Mouse (Mus musculus) ovary, adult 18-20 months (tissue): Measurements from ENCODE around the gene Camk1d.
"Not testable (repeated sequence)": the region's sequence is repeated elsewhere in the genome, so short reads cannot be mapped to it uniquely, and the experiment has no call there.

ENCODE experiments used
- DNase-seq: peaks from one replicate; pipeline ENCODE4 v3.0.0; 2022; ENCODE audit warnings: low spot score, mixed read lengths

Camk1d gene

DNA sequence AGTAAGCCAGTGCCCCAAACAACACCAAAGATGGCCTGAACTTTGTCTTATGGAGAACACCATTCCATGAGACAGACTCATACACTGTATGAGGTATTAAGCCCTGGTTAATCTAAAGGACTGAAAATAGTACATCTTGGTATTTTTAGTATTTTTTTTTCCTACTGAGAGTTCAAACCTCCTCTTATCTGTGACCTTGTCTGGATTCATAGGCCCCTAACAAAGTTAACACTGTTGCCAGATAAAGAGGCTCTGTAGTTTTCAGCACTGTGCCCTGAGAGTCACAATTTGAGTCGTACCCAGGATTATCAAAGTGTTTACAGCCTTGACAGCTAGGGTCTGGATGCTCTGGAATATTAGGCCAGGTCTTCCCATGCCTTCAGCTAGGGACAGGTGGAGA, 102.7 kb downstream of the Camk1d start:
- no peak for DNase-seq

DNA sequence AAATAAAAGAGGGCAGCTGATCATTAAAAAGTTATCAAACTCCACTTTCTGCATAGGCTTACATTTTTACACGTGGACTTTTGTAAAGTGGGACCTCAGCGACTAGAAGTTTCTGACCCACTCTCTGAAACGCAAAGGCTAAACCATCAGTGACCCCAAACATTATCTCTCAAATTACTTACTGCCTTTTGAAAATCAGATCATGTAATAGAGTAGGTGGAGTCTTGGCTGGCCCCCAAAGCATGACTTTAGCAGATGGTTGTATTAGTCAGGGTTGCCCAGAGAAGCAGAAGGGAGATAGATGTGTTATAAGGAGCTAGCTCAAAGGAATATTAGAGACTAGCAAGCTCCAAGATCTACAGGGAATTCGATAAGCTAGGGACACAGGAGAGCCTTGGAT, 103.8 kb downstream of the Camk1d start:
- no peak for DNase-seq

DNA sequence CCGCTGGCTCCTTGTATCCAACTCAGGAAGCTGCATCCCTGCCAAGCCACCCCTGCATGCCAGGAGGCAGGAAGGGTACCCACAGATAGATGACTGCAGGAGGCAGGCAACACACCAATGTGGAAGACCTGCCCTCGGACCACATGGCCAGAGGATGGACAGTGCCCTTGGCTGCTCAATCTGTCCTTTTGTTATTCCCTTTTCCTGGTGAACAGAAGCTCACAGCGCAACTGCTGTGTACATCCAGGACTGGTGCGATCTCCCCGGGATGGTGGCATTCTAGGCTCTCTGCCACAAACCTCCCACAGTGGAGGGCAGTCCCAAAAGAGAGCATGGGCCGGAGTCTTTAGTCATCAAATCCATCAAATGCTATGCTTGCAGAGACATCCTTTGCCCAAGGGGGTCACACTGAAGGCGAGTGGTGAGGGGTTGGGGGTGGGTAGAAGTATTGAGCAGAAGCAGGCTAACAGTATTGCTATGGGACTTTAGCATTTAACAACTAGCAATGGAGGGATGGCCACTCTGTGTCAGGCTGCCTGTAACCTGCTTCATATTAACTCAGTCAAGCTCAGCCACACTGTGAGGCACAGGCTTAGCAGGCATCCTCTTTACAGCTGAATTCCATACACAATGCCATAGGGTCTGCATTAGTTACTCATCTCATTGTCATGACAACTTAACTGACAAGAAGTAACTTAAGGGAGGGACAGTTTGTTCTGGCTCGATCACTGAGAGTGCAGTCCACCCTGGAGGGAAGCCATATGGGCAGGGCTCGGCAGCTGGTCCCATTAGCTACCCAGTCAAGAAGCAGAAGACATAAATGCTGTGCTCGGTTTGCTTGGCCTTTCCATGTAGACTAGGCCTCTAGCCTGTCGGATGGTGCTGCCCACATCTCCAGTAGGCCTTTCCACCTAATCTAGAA, 106.1 kb downstream of the Camk1d start:
- DNase-seq, result no peak

DNA sequence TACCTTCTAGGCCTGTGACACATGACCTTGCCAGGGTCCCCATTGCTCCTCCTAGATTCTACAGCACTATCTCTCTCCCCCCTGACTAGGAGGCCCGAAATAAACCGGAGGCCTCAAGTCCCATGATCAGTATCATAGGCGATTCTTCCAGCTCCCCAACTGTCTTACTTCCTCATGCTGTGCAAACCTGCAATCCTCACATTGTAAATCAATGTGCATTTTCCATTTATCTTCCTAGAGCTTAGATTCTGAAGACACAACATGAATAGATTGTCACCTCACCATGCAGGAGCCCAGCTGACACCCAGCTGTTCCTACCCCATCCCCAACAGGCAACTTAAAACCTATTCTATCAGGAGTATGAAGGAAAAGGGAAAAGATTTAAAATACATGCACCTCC, 108.5 kb downstream of the Camk1d start:
- DNase-seq, result no peak

DNA sequence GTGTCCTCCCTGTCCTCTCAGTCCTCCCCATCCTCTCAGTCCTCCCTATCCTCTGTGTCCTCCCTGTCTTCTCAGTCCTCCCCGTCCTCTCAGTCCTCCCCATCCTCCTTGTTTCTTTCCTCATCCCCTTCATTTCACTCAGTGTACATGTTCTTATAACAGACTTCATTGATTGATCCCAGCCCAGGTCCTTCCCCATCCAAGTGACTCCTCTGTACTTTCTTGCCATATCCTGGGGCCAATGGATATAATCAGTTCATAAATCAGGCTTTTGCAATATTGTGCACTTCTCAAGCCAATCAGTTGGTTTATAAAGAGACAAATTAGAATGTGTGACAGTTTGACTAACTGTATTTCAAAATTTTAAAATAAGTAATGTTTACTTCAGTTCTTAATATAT, 112.3 kb downstream of the Camk1d start:
- no peak for DNase-seq

DNA sequence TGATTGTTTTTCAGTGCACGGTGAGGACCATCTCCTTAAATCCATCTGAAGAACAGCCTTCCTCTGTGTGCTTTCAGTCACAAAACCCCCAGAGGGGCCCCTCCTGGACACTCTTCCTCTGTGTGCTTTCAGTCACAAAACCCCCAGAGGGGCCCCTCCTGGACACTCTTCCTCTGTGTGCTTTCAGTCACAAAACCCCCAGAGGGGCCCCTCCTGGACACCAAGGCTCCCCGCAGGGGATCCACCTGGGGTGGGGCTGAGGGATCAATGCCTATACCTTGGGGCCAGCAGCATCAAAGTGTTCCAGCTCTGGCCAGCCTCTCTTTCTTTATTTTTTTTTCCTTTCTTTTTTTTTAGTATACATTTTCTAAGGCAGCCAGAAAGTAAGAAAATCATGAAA, 113.1 kb downstream of the Camk1d start:
- not testable (repeated sequence) for DNase-seq

DNA sequence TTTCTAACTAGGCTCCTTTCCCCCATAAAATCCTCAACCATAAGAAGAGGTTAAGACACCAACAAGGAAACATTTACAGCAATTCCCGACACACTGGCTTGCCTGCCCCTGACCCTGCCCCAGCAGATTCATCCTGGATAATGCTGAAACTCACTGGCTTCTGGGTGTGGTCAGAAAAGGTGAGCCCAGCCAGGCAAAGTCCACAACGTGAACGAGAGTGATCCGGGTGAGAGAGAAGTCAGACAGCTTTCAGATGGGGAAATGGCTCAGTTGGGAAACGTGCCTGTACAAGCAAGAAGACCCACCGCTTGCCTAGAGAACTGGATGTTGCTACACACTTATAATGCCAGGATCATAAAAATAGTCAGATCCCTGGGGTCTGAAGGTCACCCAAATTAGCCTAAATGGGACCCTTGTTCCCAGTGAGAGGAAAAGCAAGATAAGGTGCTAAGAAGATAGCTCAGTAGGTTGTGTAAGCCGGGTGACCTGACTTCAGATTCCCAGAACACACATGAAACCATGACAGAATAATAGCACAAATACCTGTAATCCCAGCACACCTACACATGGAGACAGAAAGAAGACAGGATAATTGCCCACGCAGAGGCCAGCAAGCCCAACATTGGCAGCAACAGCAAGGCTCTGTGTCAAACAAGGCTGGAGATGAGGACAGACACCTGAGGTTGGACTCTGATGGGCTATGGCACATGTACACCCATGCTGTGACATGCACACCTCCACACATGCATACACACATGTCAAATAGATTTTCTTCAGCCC, 113.9 kb downstream of the Camk1d start:
- no peak for DNase-seq

DNA sequence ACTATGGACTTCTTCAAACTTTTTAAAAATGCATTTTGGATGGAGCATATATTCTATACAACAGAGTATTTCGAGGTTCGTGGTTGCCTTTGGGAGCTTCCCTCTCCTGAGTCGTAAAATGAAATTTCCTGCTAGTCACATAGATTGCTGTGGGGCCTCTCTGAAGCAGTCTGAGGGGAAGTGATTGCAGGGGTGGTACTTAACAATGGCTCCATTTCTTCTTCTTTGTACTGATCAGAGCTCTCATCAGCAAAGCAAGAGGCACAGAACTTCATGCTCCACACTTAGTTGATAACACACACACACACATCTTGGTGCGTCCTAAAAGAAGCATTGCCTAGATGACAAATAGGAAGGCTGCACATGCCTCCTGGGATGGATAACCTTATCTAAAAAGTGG, 114.6 kb downstream of the Camk1d start:
- DNase-seq, result no peak

DNA sequence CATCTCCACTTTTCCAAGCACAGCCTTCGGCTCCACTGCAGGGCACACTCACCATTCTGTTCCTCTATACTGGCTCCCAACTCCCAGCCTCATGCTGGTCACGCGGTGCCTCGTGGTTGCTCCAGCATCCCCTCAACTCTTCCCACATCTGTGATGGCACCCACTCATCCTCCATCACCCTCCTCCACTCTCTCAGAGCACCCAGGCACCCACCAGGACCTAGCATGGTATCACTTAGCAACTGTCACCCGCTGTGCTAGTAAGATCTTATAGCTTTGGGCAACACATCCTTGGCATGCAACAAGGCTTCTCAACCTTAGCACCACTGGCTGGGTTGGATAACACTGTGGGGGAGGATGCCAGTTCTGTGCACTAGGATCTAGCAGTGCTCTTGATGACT, 115.8 kb downstream of the Camk1d start:
- no peak for DNase-seq

DNA sequence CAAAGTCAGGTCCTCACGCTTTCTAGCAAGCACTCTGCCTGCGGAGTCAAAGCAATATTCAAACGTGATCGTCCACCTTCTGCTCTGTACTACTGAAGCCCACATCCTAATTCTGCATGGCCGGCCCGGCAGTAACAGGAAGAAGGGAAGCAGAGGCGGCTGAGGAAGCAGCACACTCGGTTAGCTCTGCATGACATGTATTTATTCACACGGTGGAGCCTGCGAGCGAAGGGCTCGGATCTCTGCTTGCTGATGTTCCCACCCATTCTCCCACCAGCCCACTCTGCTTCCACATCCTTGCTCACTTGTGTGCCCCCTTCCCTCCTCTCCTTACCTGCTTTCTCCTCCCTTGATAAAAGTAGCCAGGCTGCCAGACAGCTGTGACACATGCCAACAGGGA, 117.4 kb downstream of the Camk1d start:
- no peak for DNase-seq

DNA sequence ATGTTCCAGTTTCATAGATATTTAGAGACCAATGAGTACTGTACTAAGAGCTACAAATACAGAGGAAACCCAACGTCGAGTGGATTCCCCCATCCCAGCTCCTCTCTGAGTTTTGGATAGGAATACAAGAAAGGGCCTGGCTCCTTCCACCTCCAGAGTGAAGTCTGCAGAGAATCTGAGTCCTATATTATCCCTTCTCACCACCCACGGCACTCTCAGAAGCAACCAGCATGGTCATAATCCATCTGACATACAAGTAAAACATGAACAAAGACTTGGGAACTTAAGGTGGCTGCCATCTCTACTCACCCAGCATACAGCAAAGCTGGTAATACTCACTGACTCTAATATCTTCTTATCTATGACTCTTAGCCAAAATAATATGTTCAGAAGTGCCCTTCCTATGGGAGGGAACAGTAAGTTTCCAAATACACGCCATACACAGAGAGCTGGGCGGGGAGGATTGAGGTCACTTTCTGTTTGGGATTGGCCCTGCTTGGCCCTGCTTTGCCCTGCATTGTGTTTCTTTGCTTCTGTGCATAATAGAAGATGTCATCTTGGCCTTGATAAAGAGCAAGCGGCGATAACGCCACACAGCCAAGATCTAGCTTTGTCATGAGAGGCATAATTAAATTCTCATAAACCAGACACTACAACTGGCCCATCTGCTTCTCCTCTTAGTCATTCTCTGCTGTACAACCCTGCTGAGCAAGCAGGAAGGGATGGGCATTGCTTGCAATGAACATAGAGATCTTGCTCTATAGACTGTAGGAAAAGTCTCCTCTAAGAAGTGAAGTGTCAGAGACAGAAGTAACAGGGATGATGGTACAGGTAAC, 118.7 kb downstream of the Camk1d start:
- DNase-seq, result peak; percentile 28

DNA sequence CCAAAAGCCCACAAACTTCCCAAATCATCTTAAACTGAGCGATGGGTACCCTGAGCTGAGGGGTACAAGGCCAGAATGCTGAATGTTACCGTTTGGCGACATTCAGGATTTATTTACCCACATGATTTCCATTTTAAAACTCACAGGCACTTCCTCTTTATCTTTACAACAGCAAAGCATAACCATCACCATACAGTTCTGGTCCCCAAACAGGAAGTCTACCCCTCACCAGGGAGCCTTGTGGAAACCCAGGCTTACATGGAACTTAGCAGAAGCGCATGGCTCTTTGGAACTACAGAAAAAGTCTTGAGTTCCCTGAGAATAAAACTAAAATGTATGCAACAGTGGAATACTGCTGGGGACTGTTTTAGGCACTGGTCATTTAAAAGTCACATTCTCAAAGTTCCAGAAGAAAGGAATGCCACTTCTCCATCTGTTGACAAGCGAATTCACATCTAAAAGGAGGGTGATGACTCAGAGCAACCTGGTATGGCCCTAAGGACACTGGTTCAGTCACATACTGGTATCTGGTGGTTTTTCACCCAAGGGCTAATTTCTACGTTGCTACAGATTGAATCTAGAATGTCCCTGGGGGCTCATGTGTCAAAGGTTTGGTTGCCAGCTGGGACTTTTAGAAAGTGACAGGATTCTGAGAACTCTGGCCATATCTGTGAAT, 121.7 kb downstream of the Camk1d start:
- no peak for DNase-seq

DNA sequence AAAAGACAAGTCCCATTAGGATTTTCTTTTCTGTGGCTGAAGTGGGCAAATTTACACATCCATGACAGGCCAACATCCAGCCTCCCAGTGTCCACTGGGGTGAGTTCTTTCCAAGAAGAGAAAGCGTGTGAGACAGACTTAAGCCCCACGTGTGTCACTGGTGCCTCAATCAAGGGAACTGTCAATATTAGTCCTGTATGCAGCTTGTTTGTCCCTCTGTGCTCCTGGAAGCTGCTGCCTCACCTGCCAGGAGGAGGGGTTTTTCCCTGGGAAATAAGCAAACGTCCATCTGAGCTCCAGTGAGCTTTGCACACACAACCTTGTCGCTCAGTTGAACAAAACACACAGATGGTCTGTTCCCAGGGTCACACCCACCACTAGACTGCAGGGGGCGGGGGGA, 124.2 kb downstream of the Camk1d start:
- no peak for DNase-seq

DNA sequence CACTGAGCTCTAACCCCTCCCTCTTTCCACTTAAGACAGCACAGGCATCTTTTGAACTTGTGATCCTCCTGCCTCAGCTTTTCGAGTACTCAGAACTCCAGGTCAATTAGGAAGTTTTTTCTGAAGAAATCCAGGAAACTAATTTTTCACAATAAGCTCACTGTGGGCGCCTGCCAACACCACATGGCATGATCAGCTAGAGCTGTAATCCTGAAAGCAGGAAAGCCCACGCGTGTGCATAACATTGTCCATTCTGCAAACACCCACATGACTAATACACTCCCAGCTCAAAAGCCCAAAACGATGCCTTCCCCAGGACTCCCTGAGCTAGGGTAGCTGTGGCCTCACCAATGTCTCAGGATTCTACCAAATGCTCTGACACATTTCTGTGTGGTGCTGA, 125.2 kb downstream of the Camk1d start:
- no peak for DNase-seq

DNA sequence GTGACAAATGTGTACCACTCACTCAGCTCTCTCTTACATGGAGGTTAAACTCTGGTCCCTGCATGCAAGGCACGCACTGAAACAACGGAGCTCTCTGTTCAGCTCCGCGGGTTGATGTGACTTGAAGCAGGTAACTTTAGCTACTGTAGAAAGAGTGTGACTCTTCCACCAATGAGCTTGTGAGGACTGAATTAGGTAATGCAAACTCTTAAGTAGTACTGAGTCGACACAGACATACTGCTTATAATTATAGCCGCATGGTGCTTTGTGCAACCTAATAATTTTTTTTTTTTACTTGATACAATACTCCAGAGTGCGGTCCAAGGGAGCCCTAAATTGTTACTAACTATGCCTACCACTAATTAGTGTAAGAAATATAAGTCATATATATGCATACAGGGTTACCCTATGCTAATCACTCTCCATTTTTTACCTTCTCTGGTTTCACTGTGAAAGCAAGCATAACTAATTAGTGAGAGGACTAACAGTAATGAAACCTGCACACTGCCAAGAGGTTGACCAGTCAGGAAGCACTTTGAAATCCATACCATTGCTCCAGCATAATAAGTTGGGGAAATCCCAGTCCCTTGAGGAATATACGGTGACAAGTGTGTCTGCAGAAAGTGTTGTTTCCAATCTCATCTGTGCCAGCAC, 125.9 kb downstream of the Camk1d start:
- no peak for DNase-seq

DNA sequence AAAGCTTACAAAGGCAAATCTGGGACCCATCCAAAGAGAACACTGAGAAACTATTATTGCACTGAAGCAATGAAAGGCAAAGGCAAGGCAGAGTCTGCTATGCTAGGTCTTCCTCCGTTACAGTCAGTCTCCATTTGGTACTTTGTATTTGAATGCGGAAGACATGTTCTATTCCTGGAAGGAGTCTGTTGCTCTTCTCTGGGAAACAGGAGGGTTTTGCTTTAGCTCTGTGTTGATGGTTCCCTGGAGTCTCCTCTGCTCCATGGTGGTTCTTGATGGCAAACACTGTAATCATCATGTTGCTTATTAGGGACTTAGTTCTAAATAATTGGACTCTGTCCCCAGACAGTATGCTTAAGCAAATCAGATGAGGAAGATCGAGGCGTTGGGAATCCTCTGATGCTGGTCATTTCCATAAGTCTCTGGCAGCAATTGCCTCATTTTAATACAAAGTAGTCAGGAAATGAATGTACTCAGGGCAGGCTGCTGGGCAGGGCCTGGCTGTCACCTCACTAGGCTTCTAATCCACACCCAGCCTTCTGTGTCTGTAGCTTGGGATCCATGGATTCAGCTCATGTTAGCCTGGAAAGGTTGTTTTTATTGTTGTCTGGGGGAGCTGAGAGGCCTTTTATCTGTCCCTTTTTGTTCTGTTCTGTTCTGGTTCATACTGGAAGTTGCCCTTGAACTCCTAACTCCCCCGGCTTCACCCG, 129.8 kb downstream of the Camk1d start:
- DNase-seq, result no peak

DNA sequence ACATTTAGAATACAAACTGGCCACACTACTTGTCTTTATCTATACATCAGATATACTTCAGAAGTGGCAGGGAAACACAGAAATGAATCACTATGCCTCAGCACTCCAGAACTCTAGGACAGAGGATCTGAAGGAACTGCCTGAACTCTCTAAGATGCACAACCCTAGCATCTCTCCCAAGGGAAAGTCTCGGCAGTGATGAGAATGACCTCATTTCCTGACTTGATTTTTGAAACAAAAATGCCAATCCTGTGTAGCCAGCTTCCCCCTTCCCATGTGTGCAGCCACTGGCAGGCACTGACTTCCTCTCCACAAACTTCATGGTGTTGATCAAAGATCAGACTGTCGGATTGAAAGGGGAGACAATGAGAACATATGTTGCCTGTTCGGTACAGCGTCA, 134.9 kb downstream of the Camk1d start:
- no peak for DNase-seq

DNA sequence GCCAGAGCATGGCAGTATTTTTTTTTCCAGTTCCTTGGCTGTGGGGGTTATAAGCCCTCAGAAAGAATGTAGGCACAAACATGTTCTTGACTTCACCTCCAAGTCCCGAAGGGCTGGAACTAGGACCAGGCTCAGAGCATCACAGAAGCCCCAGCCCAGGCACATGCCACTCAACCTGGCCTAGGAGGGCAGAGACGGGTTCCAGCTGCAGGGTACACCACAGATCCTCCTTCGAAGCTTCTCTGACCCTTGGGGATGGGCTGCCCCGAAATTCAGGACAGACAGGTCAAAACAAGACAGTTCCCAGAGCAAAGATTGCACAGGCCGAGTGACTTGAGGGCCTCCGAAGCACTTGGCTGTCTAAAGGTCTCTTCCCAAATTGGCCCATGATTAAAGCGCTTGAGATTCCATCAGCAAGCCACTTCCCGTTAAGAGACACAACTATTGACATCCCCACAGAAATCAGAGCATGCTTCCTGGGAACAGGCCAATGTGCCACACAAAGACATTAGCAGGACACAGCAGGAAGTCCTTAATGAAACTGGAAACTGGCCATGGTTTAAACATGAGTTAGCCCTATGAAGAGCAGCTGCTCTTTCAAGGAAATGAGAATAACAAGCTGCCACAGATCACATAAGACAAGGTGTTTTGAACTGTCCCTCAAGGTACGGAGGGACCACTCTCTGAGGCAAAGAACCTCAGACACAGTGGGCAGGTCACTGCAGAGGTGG, 136.8 kb downstream of the Camk1d start:
- no peak for DNase-seq

DNA sequence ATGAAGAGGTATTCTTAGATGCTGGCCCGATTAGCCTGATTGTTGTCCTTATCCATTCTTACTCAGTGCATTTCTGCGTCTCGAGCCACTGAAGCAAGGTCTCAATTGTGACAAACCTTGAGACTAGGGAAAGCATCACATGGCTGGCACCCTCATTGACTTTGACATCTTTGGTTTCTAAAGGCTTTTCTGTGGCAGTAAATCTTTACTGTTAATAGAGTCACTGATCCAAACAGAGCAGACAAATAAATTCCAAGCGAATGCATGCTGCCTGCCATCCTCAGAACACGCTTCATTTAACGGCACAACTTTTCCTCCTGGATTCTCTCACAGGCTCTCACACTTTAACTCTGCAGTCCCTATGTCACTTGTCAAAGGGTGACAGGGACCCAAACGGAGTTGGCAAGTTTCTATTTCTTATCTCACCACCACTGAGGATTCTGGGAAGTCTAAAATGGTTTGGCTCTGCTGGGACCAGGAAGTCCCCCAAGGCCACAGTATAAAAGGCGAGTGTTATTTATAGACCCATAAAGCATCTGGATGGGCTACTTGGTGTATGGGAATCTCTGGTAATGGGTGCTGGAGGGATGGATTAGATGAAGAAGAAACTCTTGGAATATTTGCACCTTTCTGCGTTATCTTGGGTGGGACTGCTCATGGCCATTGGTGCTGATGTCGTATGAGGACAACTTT, 141.9 kb downstream of the Camk1d start:
- no peak for DNase-seq
